8 mouse cellular contexts compared by ENCODE assay signal in the genomic region with DNA sequence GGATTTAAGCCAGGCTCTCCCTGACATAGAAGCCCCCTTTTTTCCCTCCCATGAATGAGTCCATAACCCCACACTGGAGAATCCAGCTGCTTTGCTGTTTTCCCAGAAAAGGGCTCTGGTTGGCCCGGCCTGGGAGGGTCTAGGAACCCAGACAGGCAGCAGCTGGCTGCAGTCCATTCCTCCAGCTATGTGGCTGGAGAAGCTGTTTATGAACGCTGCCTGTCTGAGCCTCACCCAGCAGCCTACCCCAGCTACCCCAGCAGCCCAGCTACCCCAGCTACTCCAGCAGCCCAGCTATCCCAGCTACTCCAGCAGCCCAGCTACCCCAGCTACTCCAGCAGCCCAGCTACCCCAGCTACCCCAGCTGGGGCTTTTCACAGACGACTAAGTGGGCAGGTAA. TPM values are rescaled to one million over a fixed set of nuclear protein-coding genes. Genes with fewer than 3 reads are reported as not detected.
A peak's percentile ranks its signal among the peaks of the same experiment; 100 is the strongest.
DNase-seq lines count a peak whose midpoint lies in the region; ATAC-seq lines count a peak whose summit lies in the region.

Pdcd4 (plus strand) TSS at position 171 of the 400 bp plus-strand sequence.

- peak; percentile 29 for DNase-seq in ovary, adult 18-20 months (ENCODE audit: low spot score)
- no peak for DNase-seq in ovary, postnatal 14 days (ENCODE audit: low spot score)
- no peak for DNase-seq in heart, embryonic 10.5 days (ENCODE audit: low spot score)
- DNase-seq in kidney, postnatal 36 days, result peak; percentile 15 to 21
- DNase-seq in thymus, postnatal 10 days (ENCODE audit: low spot score in 2 of 2), result peak; percentile 30 to 36
- no peak for DNase-seq in cerebellum, adult 11 months

- peak within 1 kb of the TSS; percentile 76 for H3K27ac ChIP-seq in embryonic facial prominence, embryonic 12.5 days
- H3K27ac ChIP-seq in heart, embryonic 10.5 days, result peak within 1 kb of the TSS; percentile 39; the same call in 1 of the 2 replicates
- H3K27ac ChIP-seq in macrophage, result no peak within 1 kb of the TSS

- no peak within 1 kb of the TSS for H3K4me3 ChIP-seq in embryonic facial prominence, embryonic 12.5 days
- H3K4me3 ChIP-seq in heart, embryonic 10.5 days, result no peak within 1 kb of the TSS
- no peak within 1 kb of the TSS for H3K4me3 ChIP-seq in macrophage (ENCODE audit: inconsistent target)

- no peaks in the 10 kb centered on the region for H3K27me3 ChIP-seq in embryonic facial prominence, embryonic 12.5 days
- H3K27me3 ChIP-seq in heart, embryonic 10.5 days (ENCODE audit: insufficient read depth, poor library complexity, severe bottlenecking), result peaks cover 3% of the 10 kb centered on the region; the same call in 1 of the 2 replicates

- WGBS in embryonic facial prominence, embryonic 12.5 days, result 47% methylated on average over 3 of the region's 3 CpGs
- WGBS in heart, embryonic 10.5 days, result 55% methylated on average over 3 of the region's 3 CpGs
- WGBS in macrophage (ENCODE audit: missing documents), result 60% methylated on average over 3 of the region's 3 CpGs

- peaks cover 23% of the 10 kb centered on the region for H3K4me1 ChIP-seq in embryonic facial prominence, embryonic 12.5 days
- H3K4me1 ChIP-seq in heart, embryonic 10.5 days, result peaks cover 24% of the 10 kb centered on the region; the same call in 1 of the 2 replicates

- H3K4me2 ChIP-seq in embryonic facial prominence, embryonic 12.5 days (replicated peaks), result no peak within 1 kb of the TSS

- ATAC-seq in embryonic facial prominence, embryonic 12.5 days (ENCODE audit: insufficient number of reproducible peaks, insufficient read depth, low FRiP score, low TSS enrichment), result no peak; the same call in 1 of the 2 replicates

- H3K79me2 ChIP-seq in macrophage (ENCODE audit: inconsistent target), result no peaks in the 10 kb centered on the region

- no peaks in the 10 kb centered on the region for H3K9me3 ChIP-seq in embryonic facial prominence, embryonic 12.5 days
- no peaks in the 10 kb centered on the region for H3K9me3 ChIP-seq in heart, embryonic 10.5 days

- H3K36me3 ChIP-seq in embryonic facial prominence, embryonic 12.5 days, result no peaks in the 10 kb centered on the region
- H3K36me3 ChIP-seq in heart, embryonic 10.5 days, result no peaks in the 10 kb centered on the region
- H3K36me3 ChIP-seq in macrophage (ENCODE audit: inconsistent target), result no peaks in the 10 kb centered on the region

- H3K9ac ChIP-seq in embryonic facial prominence, embryonic 12.5 days, result no peak within 1 kb of the TSS

RNA-seq across cellular contexts. Expression of gene Pdcd4, which starts in this region (rescaled TPM):
- 114 and 129 TPM in 2 replicates for polyA plus RNA-seq in embryonic facial prominence, embryonic 12.5 days (2016; fragmentation: Nextera tagmentation; extraction: Ambion mirVana)
- polyA plus RNA-seq in heart, embryonic 10.5 days (2016; fragmentation: Nextera tagmentation; extraction: Ambion mirVana), result 31.4 and 35.0 TPM in 2 replicates
- total RNA-seq in macrophage (2018; cell fraction: chromatin; rRNA removed), result 10 to 100 TPM in 5 of 26 experiments, 1 to 10 TPM in 15, under 1 TPM in 5, not detected in 1; 0.54 to 19.1 (median 3.5) TPM
- total RNA-seq in macrophage (2018; cell fraction: cytosol; rRNA removed), result 10 to 100 TPM in 13 of 26 experiments, 1 to 10 TPM in 13; 4.7 to 28.2 (median 10.0) TPM
- 10 to 100 TPM in 5 of 26 experiments, 1 to 10 TPM in 21; 1.9 to 18.8 (median 5.5) TPM for total RNA-seq in macrophage (2018; cell fraction: nucleus; rRNA removed)
- polyA plus RNA-seq in macrophage (2018), result 3.8 to 15.6 TPM (median 13.3 TPM) in 3 replicates

Comparison
In these comparisons a context has a peak if more than half of its experiments do, and no peak if none do; other contexts are left out.
1. DNase-seq: peak in ovary, adult 18-20 months (single experiment), kidney, postnatal 36 days (2 of 2) and thymus, postnatal 10 days (2 of 2); none in ovary, postnatal 14 days (single experiment), heart, embryonic 10.5 days (single experiment) and cerebellum, adult 11 months (single experiment).